Mouse (Mus musculus) CH12.LX (cell line): ENCODE measurements around the gene Slc30a2.

Experiments used
- CTCF ChIP-seq, 2 experiments: IDR thresholded peaks in 1 of 2; conservative IDR thresholded peaks in 1 of 2; 2 replicates each; pipeline ENCODE4 v1.5.1; 2011 to 2012; ENCODE audit warnings: low read depth in 2 of 2, low read length in 2 of 2, improper control_type of control experiment in 1 of 2, inconsistent platforms in 1 of 2, mild to moderate bottlenecking in 1 of 2, moderate library complexity in 1 of 2
- MYC ChIP-seq: IDR thresholded peaks from 2 replicates; pipeline ENCODE4 v1.6.1; 2011; ENCODE audit warnings: low read depth, mild to moderate bottlenecking, improper control_type of control experiment, low read length

DNA sequence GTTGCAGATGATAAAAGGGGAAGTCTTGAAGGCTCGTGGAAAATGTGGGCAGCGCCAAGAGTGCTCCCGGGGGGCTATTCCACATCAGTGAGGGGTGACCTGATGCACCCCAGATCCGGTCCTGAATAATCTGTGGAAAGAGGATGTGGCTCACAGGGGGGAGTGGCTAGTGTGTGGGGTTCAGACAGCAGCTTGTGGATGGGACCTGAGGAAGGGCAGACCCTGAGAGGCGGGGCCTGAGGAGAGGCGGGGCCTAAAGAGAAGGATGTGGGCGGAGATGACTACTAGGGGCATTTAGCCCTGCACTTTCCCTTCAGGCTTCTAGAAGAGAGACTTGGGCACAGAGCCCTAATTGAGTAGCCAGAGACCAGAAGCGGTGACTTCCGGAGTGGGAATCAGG lies 19.6 kb downstream of the Slc30a2 start:
- TF ChIP-seq CTCF (conservative IDR thresholded peaks at IDR 0.05 in 1 of 2, IDR thresholded peaks at IDR 0.05 in 1 of 2; ENCODE audit: low read depth in 2 of 2, low read length in 2 of 2) (no peak), MYC (no peak)
